Mouse (Mus musculus): ENCODE measurements around the gene Tas2r143. TPM values are rescaled to one million over a fixed set of nuclear protein-coding genes. Genes with fewer than 3 reads are reported as not detected.

Gene Tas2r143
- polyA plus RNA-seq, 1 experiment from 2014 or later, result not detected

GRCm38 (mm10) chr6:42359364-42360147 lies 40.5 kb upstream of the Tas2r143 start:
- Histone ChIP-seq H3K36me3 (replicated peaks) (peaks cover 52% of the 10 kb centered on the region), H3K27me3 (no peaks in the 10 kb centered on the region), H3K4me2 (no peak overlapping the region), H3K9me3 (no peaks in the 10 kb centered on the region), H3K27ac (no peak overlapping the region), H3K4me1 (peaks cover 3% of the 10 kb centered on the region; the same call in 1 of the 2 replicates), H3K4me3 (replicated peaks) (no peak overlapping the region), H3K9ac (no peak overlapping the region)
- no peak for ATAC-seq (ENCODE audit: low FRiP score)
- WGBS, result 81% methylated on average over 9 of the region's 9 CpGs

GRCm38 (mm10) chr6:42360231-42360840 lies 39.7 kb upstream of the Tas2r143 start:
- Histone ChIP-seq H3K27me3 (no peaks in the 10 kb centered on the region), H3K9me3 (no peaks in the 10 kb centered on the region), H3K27ac (no peak overlapping the region), H3K36me3 (replicated peaks) (peaks cover 48% of the 10 kb centered on the region), H3K4me2 (no peak overlapping the region), H3K4me1 (peaks cover 3% of the 10 kb centered on the region; the same call in 1 of the 2 replicates), H3K4me3 (replicated peaks) (no peak overlapping the region), H3K9ac (no peak overlapping the region)
- WGBS, result 95% methylated on average over 6 of the region's 6 CpGs
- ATAC-seq (ENCODE audit: low FRiP score), result no peak

DNA sequence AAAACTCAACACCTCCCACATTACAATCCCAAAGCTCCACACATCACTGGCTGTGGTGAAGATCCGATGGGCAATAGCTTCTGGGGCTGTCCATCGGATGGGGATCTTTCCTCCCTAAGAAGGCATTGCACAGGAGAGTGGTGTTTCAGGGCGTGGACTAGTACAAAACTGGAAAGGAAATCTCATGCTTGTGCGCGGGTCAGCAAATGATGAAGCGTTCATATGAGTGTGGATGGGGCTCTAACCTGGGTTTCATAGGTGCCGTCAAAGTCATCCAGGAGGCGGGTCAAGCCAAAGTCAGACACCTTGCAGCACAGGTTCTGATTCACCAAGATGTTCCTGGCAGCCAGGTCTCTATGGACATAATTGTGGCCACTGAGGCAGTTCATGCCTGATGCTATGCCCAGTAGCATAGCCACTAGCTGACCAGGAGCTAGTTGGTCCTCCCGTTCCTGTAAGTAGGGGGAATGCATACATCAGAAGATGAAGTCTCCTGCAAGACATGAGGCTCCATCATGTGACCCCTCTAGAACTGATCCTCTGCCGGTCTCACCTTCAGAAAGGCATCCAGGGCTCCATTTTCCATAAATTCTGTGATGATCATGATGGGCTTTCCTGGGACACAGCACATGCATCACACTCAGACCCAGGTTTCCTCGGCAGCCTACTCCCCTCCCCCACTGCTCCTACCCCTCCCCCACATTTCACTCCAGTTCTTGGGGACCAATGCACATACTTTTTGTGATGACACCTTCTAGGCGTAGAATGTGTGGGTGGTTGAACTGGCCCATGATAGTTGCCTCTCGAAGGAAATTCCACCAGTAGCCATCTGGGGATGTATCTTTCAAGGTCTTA lies 38.8 kb upstream of the Tas2r143 start:
- Histone ChIP-seq H3K9me3 (no peaks in the 10 kb centered on the region), H3K9ac (no peak overlapping the region), H3K4me3 (replicated peaks) (no peak overlapping the region), H3K4me1 (peaks cover 3% of the 10 kb centered on the region; the same call in 1 of the 2 replicates), H3K27ac (no peak overlapping the region), H3K4me2 (no peak overlapping the region), H3K36me3 (replicated peaks) (peaks cover 38% of the 10 kb centered on the region), H3K27me3 (no peaks in the 10 kb centered on the region)
- ATAC-seq (ENCODE audit: low FRiP score), result no peak
- 95% methylated on average over 13 of the region's 13 CpGs for WGBS

DNA sequence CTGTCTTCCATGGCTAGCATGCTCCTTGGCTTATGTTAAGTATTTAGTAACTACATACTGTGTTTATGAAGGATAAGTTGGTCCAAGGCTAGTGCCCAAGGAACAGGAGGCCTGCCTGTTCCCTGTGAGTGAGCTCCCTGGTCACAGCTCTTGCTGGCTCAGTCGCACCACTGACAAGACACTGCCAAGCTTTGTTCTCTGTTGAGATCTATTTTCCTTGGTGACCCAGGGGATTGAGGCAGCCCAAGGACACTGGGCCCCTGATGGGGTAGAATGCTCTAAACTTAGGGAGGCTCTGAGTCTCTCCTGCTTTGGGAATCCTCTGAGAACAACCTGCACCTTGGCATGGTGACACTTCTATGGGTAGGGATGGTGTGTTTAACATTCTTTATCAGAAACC lies 38.0 kb upstream of the Tas2r143 start:
- Histone ChIP-seq H3K27ac (no peak overlapping the region), H3K4me1 (peaks cover 3% of the 10 kb centered on the region; the same call in 1 of the 2 replicates), H3K9ac (no peak overlapping the region), H3K4me2 (no peak overlapping the region), H3K27me3 (no peaks in the 10 kb centered on the region), H3K4me3 (replicated peaks) (no peak overlapping the region), H3K9me3 (no peaks in the 10 kb centered on the region), H3K36me3 (replicated peaks) (peaks cover 30% of the 10 kb centered on the region)
- ATAC-seq (ENCODE audit: low FRiP score), result no peak
- WGBS, result 72% methylated on average over 1 of the region's 1 CpGs

- Histone ChIP-seq H3K4me1 (peaks cover 3% of the 10 kb centered on the region; the same call in 1 of the 2 replicates), H3K9ac (no peak overlapping the region), H3K4me2 (no peak overlapping the region), H3K36me3 (replicated peaks) (peaks cover 26% of the 10 kb centered on the region), H3K4me3 (replicated peaks) (no peak overlapping the region), H3K27me3 (no peaks in the 10 kb centered on the region), H3K9me3 (no peaks in the 10 kb centered on the region), H3K27ac (no peak overlapping the region)
- no peak for ATAC-seq (ENCODE audit: low FRiP score)
- WGBS, result 65% methylated on average over 1 of the region's 1 CpGs
Observed at GRCm38 (mm10) chr6:42362497-42362896, 37.5 kb upstream of the Tas2r143 start.

GRCm38 (mm10) chr6:42362974-42363373 lies 37.1 kb upstream of the Tas2r143 start:
- WGBS, result 54% methylated on average over 3 of the region's 3 CpGs
- H3K4me2 ChIP-seq, result no peak overlapping the region
- H3K36me3 ChIP-seq (replicated peaks), result peaks cover 21% of the 10 kb centered on the region
- no peak overlapping the region for H3K27ac ChIP-seq
- no peaks in the 10 kb centered on the region for H3K9me3 ChIP-seq
- H3K4me3 ChIP-seq (replicated peaks), result no peak overlapping the region
- H3K9ac ChIP-seq, result no peak overlapping the region
- peaks cover 3% of the 10 kb centered on the region; the same call in 1 of the 2 replicates for H3K4me1 ChIP-seq
- H3K27me3 ChIP-seq, result no peaks in the 10 kb centered on the region
- no peak; the same call in 1 of the 2 replicates for ATAC-seq (ENCODE audit: low FRiP score)

- 90% methylated on average over 4 of the region's 4 CpGs for WGBS
- H3K4me3 ChIP-seq (replicated peaks), result no peak overlapping the region
- H3K9me3 ChIP-seq, result no peaks in the 10 kb centered on the region
- H3K27ac ChIP-seq, result no peak overlapping the region
- no peak overlapping the region for H3K4me2 ChIP-seq
- H3K9ac ChIP-seq, result no peak overlapping the region
- H3K4me1 ChIP-seq, result peaks cover 3% of the 10 kb centered on the region; the same call in 1 of the 2 replicates
- ATAC-seq (ENCODE audit: low FRiP score), result no peak
- no peaks in the 10 kb centered on the region for H3K27me3 ChIP-seq
- peaks cover 11% of the 10 kb centered on the region for H3K36me3 ChIP-seq (replicated peaks)
Observed at GRCm38 (mm10) chr6:42364066-42364465, 36.0 kb upstream of the Tas2r143 start.

DNA sequence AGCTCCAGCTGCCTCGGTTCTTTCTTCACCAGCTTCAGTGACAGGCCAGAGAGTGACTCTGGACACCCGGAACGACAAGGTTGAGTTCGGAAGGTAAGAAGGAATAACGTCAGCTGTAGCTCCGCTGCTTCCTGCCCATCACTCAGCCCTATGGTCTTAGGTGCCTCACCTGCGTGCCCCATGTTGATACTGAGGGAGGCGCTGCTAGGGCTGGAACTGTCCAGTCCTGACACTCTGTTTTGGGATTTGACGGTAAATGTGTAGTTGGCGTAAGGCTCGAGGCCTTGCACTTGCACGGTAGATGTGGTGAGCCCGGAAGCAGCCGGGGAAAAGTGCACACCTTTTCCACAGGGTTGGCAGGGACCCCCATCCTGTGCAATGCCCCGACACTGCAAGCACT lies 35.4 kb upstream of the Tas2r143 start:
- no peaks in the 10 kb centered on the region for H3K9me3 ChIP-seq
- no peak for ATAC-seq (ENCODE audit: low FRiP score)
- H3K27me3 ChIP-seq, result no peaks in the 10 kb centered on the region
- H3K9ac ChIP-seq, result no peak overlapping the region
- H3K36me3 ChIP-seq (replicated peaks), result peaks cover 6% of the 10 kb centered on the region
- H3K4me2 ChIP-seq, result no peak overlapping the region
- WGBS, result 90% methylated on average over 15 of the region's 15 CpGs
- H3K4me3 ChIP-seq (replicated peaks), result no peak overlapping the region
- H3K27ac ChIP-seq, result no peak overlapping the region
- peaks cover 5% of the 10 kb centered on the region; the same call in 1 of the 2 replicates for H3K4me1 ChIP-seq

DNA sequence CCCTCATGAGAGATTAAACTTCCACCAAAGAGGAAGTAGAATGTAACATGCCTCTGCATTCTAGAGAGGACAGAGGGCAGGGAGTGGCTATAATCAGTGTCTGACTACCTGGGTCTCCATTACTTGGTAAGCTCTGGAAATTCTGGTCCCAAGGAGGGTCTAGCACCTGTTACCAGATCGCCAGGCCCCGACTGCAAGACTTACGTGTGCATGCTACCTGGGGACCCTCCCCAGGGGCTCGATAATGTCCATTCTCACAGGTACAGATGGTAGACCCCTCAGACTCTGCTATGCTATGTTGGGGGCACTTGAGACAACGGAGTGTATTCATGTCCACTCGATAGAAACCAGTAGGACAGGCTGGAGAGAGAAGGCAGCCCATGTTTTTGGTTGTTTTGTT lies 34.8 kb upstream of the Tas2r143 start:
- Histone ChIP-seq H3K36me3 (replicated peaks) (no peaks in the 10 kb centered on the region; the same call in 1 of the 2 replicates), H3K4me1 (peaks cover 9% of the 10 kb centered on the region), H3K9ac (no peak overlapping the region), H3K27me3 (no peaks in the 10 kb centered on the region), H3K4me2 (no peak overlapping the region), H3K4me3 (replicated peaks) (no peak overlapping the region), H3K27ac (no peak overlapping the region), H3K9me3 (no peaks in the 10 kb centered on the region)
- no peak for ATAC-seq (ENCODE audit: low FRiP score)
- 90% methylated on average over 6 of the region's 6 CpGs for WGBS

- 0 out of 2 replicates have a peak, but pooled peaks have one; percentile 42 for ATAC-seq (ENCODE audit: low FRiP score)
- no peak overlapping the region for H3K4me2 ChIP-seq
- no peak overlapping the region for H3K4me3 ChIP-seq (replicated peaks)
- H3K9me3 ChIP-seq, result no peaks in the 10 kb centered on the region
- no peak overlapping the region for H3K27ac ChIP-seq
- no peaks in the 10 kb centered on the region for H3K36me3 ChIP-seq (replicated peaks)
- H3K27me3 ChIP-seq, result peaks cover 28% of the 10 kb centered on the region
- peaks cover 17% of the 10 kb centered on the region for H3K4me1 ChIP-seq
- 1% methylated on average over 3 of the region's 3 CpGs for WGBS
- no peak overlapping the region for H3K9ac ChIP-seq
Observed at GRCm38 (mm10) chr6:42369870-42370269, 30.2 kb upstream of the Tas2r143 start.

GRCm38 (mm10) chr6:42370630-42371363 lies 29.2 kb upstream of the Tas2r143 start:
- Histone ChIP-seq H3K4me2 (no peak overlapping the region), H3K27ac (no peak overlapping the region), H3K36me3 (replicated peaks) (no peaks in the 10 kb centered on the region), H3K9me3 (no peaks in the 10 kb centered on the region), H3K9ac (no peak overlapping the region), H3K4me1 (peaks cover 17% of the 10 kb centered on the region), H3K4me3 (replicated peaks) (no peak overlapping the region), H3K27me3 (peaks cover 28% of the 10 kb centered on the region)
- 31% methylated on average over 4 of the region's 4 CpGs for WGBS
- ATAC-seq (ENCODE audit: low FRiP score), result no peak

Measured in forebrain, embryonic 12.5 days (tissue).